Mouse (Mus musculus) embryonic facial prominence, embryonic 14.5 days (tissue): ENCODE measurements at regions not wholly inside any gene's neighbourhood (a gene's known extent, or its start where the extent isn't known, plus 50 kb on each side); places are given as distances from the start of the nearest gene placed in this dataset.

Source experiments
- ATAC-seq: fragments of 200-750 bp; cut with Nextera tagmentation; 2 replicates; pipeline ENCODE4 v1.8.0; 2017; ENCODE audit warnings: low read depth, moderate number of reproducible peaks, moderate TSS enrichment
- DNase-seq: peaks from one replicate; pipeline ENCODE4 v3.0.0-alpha.2; 2015; ENCODE audit warnings: low spot score
- H3K27ac ChIP-seq: fragments of 300-500 bp; sonication (generic); replicated peaks from 2 replicates; pipeline ENCODE4 v1.5.1; 2014; ENCODE audit warnings: low read depth, mild to moderate bottlenecking, low read length, moderate library complexity
- H3K27me3 ChIP-seq: fragments of 300-500 bp; sonication (generic); replicated peaks from 2 replicates; pipeline ENCODE4 v1.6.1; 2014; ENCODE audit warnings: low read length; ENCODE audit not compliant: control insufficient read depth, insufficient read depth
- H3K36me3 ChIP-seq: fragments of 300-500 bp; sonication (generic); 2 replicates; pipeline ENCODE4 v1.6.1; 2014; ENCODE audit warnings: low read length, mixed read lengths; ENCODE audit not compliant: control insufficient read depth, insufficient read depth
- H3K4me1 ChIP-seq: fragments of 300-500 bp; sonication (generic); 2 replicates; pipeline ENCODE4 v1.6.1; 2014; ENCODE audit warnings: antibody characterized with exemption, low read length; ENCODE audit not compliant: control insufficient read depth, insufficient read depth
- H3K4me2 ChIP-seq: fragments of 300-500 bp; sonication (generic); 2 replicates; pipeline ENCODE4 v1.6.1; 2014; ENCODE audit warnings: low read depth, mild to moderate bottlenecking, low read length, moderate library complexity, mixed read lengths
- H3K4me3 ChIP-seq: fragments of 300-500 bp; sonication (generic); 2 replicates; pipeline ENCODE4 v1.5.1; 2014; ENCODE audit warnings: low read depth, mild to moderate bottlenecking, low read length
- H3K9ac ChIP-seq: fragments of 300-500 bp; sonication (generic); 2 replicates; pipeline ENCODE4 v1.6.1; 2014; ENCODE audit warnings: low read depth, mild to moderate bottlenecking, low read length, moderate library complexity, mixed read lengths
- H3K9me3 ChIP-seq: fragments of 300-500 bp; sonication (generic); 2 replicates; pipeline ENCODE4 v1.6.1; 2016; ENCODE audit warnings: low read length; ENCODE audit not compliant: control insufficient read depth
- WGBS: fragments of 180-500 bp; shearing (Covaris S2); extraction: QIAGEN DNeasy Blood & Tissue Kit; methylation state at CpG from one replicate; pipeline ENCODE4 v1.1.7; 2014; 5-methylcytosine and 5-hydroxymethylcytosine counted together

GRCm38 (mm10) chr7:117259674-117260294, 121.0 kb upstream of the Xylt1 start:
- peak overlapping the region; percentile 19 for H3K27ac ChIP-seq
- no peaks in the 10 kb centered on the region for H3K9me3 ChIP-seq
- H3K36me3 ChIP-seq = no peaks in the 10 kb centered on the region
- H3K4me3 ChIP-seq = no peak overlapping the region
- no peak overlapping the region for H3K9ac ChIP-seq
- ATAC-seq (peak; percentile 81), DNase-seq (peak; percentile 93)
- H3K27me3 ChIP-seq = no peaks in the 10 kb centered on the region
- H3K4me2 ChIP-seq = no peak overlapping the region; the same call in none of the 2 replicates
- peaks cover 24% of the 10 kb centered on the region for H3K4me1 ChIP-seq
- 17% methylated on average over 6 of the region's 6 CpGs for WGBS

- Histone ChIP-seq H3K4me2 (no peak overlapping the region), H3K9me3 (no peaks in the 10 kb centered on the region), H3K4me3 (no peak overlapping the region), H3K27ac (no peak overlapping the region), H3K9ac (no peak overlapping the region), H3K4me1 (peaks cover 24% of the 10 kb centered on the region), H3K27me3 (no peaks in the 10 kb centered on the region), H3K36me3 (no peaks in the 10 kb centered on the region)
- WGBS = 66% methylated on average over 3 of the region's 3 CpGs
- ATAC-seq (no peak), DNase-seq (no peak)
These were observed 120.2 kb upstream of the Xylt1 start for GRCm38 (mm10) chr7:117260596-117260995.

GRCm38 (mm10) chr7:117263126-117263525, 117.7 kb upstream of the Xylt1 start:
- H3K4me3 ChIP-seq = no peak overlapping the region
- 68% methylated on average over 12 of the region's 12 CpGs for WGBS
- H3K9ac ChIP-seq = no peak overlapping the region
- no peak overlapping the region for H3K4me2 ChIP-seq
- no peaks in the 10 kb centered on the region for H3K36me3 ChIP-seq
- DNase-seq (no peak), ATAC-seq (no peak)
- no peak overlapping the region for H3K27ac ChIP-seq
- peaks cover 18% of the 10 kb centered on the region for H3K4me1 ChIP-seq
- H3K27me3 ChIP-seq = no peaks in the 10 kb centered on the region
- no peaks in the 10 kb centered on the region for H3K9me3 ChIP-seq

- Histone ChIP-seq H3K4me3 (no peak overlapping the region), H3K36me3 (no peaks in the 10 kb centered on the region), H3K27me3 (no peaks in the 10 kb centered on the region), H3K27ac (no peak overlapping the region), H3K9ac (no peak overlapping the region), H3K9me3 (no peaks in the 10 kb centered on the region), H3K4me1 (peaks cover 7% of the 10 kb centered on the region), H3K4me2 (no peak overlapping the region)
- ATAC-seq (no peak), DNase-seq (no peak)
- 76% methylated on average over 5 of the region's 6 CpGs for WGBS
These were observed 116.4 kb upstream of the Xylt1 start for GRCm38 (mm10) chr7:117264341-117264740.

- no peaks in the 10 kb centered on the region for H3K36me3 ChIP-seq
- no peak overlapping the region for H3K4me2 ChIP-seq
- DNase-seq = no peak
- H3K4me1 ChIP-seq = no peaks in the 10 kb centered on the region
- no peak for ATAC-seq
- no peak overlapping the region for H3K4me3 ChIP-seq
- no peak overlapping the region for H3K9ac ChIP-seq
- H3K27me3 ChIP-seq = no peaks in the 10 kb centered on the region
- H3K27ac ChIP-seq = no peak overlapping the region
- H3K9me3 ChIP-seq = no peaks in the 10 kb centered on the region
- WGBS = 82% methylated on average over 7 of the region's 7 CpGs
These were observed 112.7 kb upstream of the Xylt1 start for GRCm38 (mm10) chr7:117268096-117268495.

GRCm38 (mm10) chr7:117269263-117269897, 111.4 kb upstream of the Xylt1 start:
- Histone ChIP-seq H3K9ac (no peak overlapping the region), H3K4me1 (no peaks in the 10 kb centered on the region), H3K27ac (no peak overlapping the region), H3K4me2 (no peak overlapping the region), H3K27me3 (no peaks in the 10 kb centered on the region), H3K36me3 (no peaks in the 10 kb centered on the region), H3K9me3 (no peaks in the 10 kb centered on the region), H3K4me3 (no peak overlapping the region)
- DNase-seq = no peak
- 69% methylated on average over 10 of the region's 10 CpGs for WGBS
- ATAC-seq = no peak

- no peak for DNase-seq
- H3K4me3 ChIP-seq = no peak overlapping the region
- WGBS = 46% methylated on average over 6 of the region's 6 CpGs
- H3K27me3 ChIP-seq = no peaks in the 10 kb centered on the region
- H3K36me3 ChIP-seq = no peaks in the 10 kb centered on the region
- H3K9me3 ChIP-seq = no peaks in the 10 kb centered on the region
- ATAC-seq = no peak
- no peak overlapping the region for H3K27ac ChIP-seq
- H3K4me1 ChIP-seq = no peaks in the 10 kb centered on the region
- no peak overlapping the region for H3K4me2 ChIP-seq
- H3K9ac ChIP-seq = no peak overlapping the region
These were observed 102.3 kb upstream of the Xylt1 start for GRCm38 (mm10) chr7:117278388-117278961.

GRCm38 (mm10) chr7:117282194-117282593, 98.6 kb upstream of the Xylt1 start:
- H3K9ac ChIP-seq = no peak overlapping the region
- no peak overlapping the region for H3K27ac ChIP-seq
- H3K36me3 ChIP-seq = no peaks in the 10 kb centered on the region
- no peaks in the 10 kb centered on the region for H3K4me1 ChIP-seq
- no peak overlapping the region for H3K4me3 ChIP-seq
- H3K4me2 ChIP-seq = no peak overlapping the region
- DNase-seq (no peak), ATAC-seq (no peak)
- H3K27me3 ChIP-seq = no peaks in the 10 kb centered on the region
- WGBS = 64% methylated on average over 1 of the region's 1 CpGs
- no peaks in the 10 kb centered on the region for H3K9me3 ChIP-seq

- no peaks in the 10 kb centered on the region for H3K36me3 ChIP-seq
- H3K27me3 ChIP-seq = no peaks in the 10 kb centered on the region
- no peak for DNase-seq
- no peak overlapping the region for H3K4me3 ChIP-seq
- ATAC-seq = no peak
- no peak overlapping the region for H3K27ac ChIP-seq
- 66% methylated on average over 3 of the region's 3 CpGs for WGBS
- no peak overlapping the region for H3K4me2 ChIP-seq
- no peak overlapping the region for H3K9ac ChIP-seq
- H3K4me1 ChIP-seq = no peaks in the 10 kb centered on the region
- no peaks in the 10 kb centered on the region for H3K9me3 ChIP-seq
These were observed 95.6 kb upstream of the Xylt1 start for GRCm38 (mm10) chr7:117285206-117285605.
